Mouse (Mus musculus): ENCODE results near the gene Tnks1bp1.

DNA sequence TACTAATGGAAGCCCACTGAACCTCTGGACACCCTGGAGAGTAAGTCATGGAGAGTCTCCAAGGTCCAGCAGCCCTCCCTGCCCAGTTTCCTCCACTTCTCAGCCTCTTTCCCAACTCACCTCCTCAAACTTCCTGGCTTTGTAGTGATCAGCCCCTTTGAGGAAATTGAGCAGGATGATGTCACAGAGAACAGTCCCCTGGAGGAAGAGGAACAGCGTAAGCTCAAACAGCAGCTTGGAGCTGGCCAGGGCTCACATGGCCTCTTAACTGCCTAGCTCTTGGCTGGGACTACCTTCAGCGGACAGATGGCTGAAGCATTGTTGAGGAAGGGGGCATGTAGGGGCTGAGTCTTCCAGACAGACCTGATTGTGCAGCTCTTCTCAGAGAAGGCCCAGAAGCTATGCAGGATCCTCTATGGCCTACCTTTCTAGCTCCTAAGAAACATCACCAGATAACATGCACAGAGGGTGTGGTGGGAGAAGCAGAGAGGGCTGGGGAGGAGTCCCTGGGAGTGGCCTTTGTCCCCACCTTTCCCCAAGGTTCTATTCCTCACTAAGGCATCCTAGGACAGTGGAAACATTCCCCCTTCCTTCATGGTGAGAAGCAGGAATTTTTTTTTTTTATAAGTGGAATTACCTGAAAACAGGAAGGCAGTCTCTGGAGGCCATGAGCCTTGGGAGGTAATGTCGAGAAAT, 48.2 kb upstream of the Tnks1bp1 start:
- TF ChIP-seq CTCF (IDR thresholded peaks at IDR 0.05; ENCODE audit: low read depth): no peak
- TF ChIP-seq EP300 (optimal IDR thresholded peaks at IDR 0.05): no peak

All from stomach, postnatal 0 days (tissue).